In genomic region chr4:100390436-100390835, GRCm38 (mm10) we compare ENCODE assay signal across 22 mouse cellular contexts.
DNase-seq lines count a peak whose midpoint lies in the region; ATAC-seq and TF ChIP-seq lines count a peak whose summit lies in the region.
"Had no signal": no experiment of that assay in that cellular context is flagged by ENCODE, and none has a peak within 500 bp of the region (broad histone marks: within the 10 kb centered on the region; RNA-seq: fewer than 3 reads in every experiment).

No protein-coding gene starts in this region.

- 56% methylated on average over 6 of the region's 6 CpGs for WGBS in lung, embryonic 16.5 days
- WGBS in cerebellum, adult 2 months = 22% methylated on average over 6 of the region's 6 CpGs
- 96% methylated on average over 6 of the region's 6 CpGs for WGBS in hindbrain, embryonic 14.5 days

- no peak for TF ChIP-seq CTCF in cerebellum, adult 2 months (IDR thresholded peaks at IDR 0.05; ENCODE audit: borderline replicate concordance, insufficient read depth, low read depth, low read length)

- H3K36me3 ChIP-seq in lung, embryonic 16.5 days (ENCODE audit: control insufficient read depth, insufficient read depth, low read length) = no peaks in the 10 kb centered on the region
- no peaks in the 10 kb centered on the region for H3K36me3 ChIP-seq in hindbrain, embryonic 14.5 days (replicated peaks; ENCODE audit: control insufficient read depth, insufficient read depth)
- H3K36me3 ChIP-seq: forebrain, embryonic 12.5 days; G1E; heart, embryonic 10.5 days; intestine, embryonic 15.5 days; midbrain, embryonic 12.5 days; neural tube, embryonic 15.5 days had no signal

- peak overlapping the region; percentile 68 for H3K27ac ChIP-seq in lung, embryonic 16.5 days (ENCODE audit: low read length)
- H3K27ac ChIP-seq in cerebellum, adult 2 months (ENCODE audit: insufficient read depth, low read length) = peak overlapping the region; percentile 85
- H3K27ac ChIP-seq in hindbrain, embryonic 14.5 days = no peak overlapping the region
- H3K27ac ChIP-seq: forebrain, embryonic 12.5 days; heart, embryonic 10.5 days; intestine, embryonic 15.5 days; midbrain, embryonic 12.5 days; neural tube, embryonic 15.5 days had no signal

- peaks cover 13% of the 10 kb centered on the region for H3K4me1 ChIP-seq in lung, embryonic 16.5 days (replicated peaks; ENCODE audit: control insufficient read depth, insufficient read depth, low read length)
- peaks cover 44% of the 10 kb centered on the region for H3K4me1 ChIP-seq in cerebellum, adult 2 months (ENCODE audit: control insufficient read depth, insufficient read depth, low read length)
- H3K4me1 ChIP-seq in hindbrain, embryonic 14.5 days (replicated peaks; ENCODE audit: control insufficient read depth, insufficient read depth, low read length) = no peaks in the 10 kb centered on the region
- H3K4me1 ChIP-seq: forebrain, embryonic 12.5 days; heart, embryonic 10.5 days; intestine, embryonic 15.5 days; midbrain, embryonic 12.5 days; neural tube, embryonic 15.5 days had no signal

- ATAC-seq in lung, embryonic 16.5 days (ENCODE audit: low read depth) = peak; percentile 29
- ATAC-seq in hindbrain, embryonic 14.5 days (ENCODE audit: low FRiP score) = no peak
- ATAC-seq: hindbrain, embryonic 16.5 days; intestine, embryonic 15.5 days; Patski had no signal

- no peak overlapping the region for H3K4me3 ChIP-seq in lung, embryonic 16.5 days (ENCODE audit: low read length)
- H3K4me3 ChIP-seq in cerebellum, adult 2 months (replicated peaks; ENCODE audit: insufficient read depth, low read depth, low read length) = no peak overlapping the region
- H3K4me3 ChIP-seq in hindbrain, embryonic 14.5 days (replicated peaks; ENCODE audit: low read length) = no peak overlapping the region
- H3K4me3 ChIP-seq: forebrain, embryonic 12.5 days; heart, embryonic 10.5 days; intestine, embryonic 15.5 days; midbrain, embryonic 12.5 days; neural tube, embryonic 15.5 days had no signal

- H3K27me3 ChIP-seq in lung, embryonic 16.5 days (ENCODE audit: control insufficient read depth, insufficient read depth, low read depth, low read length) = no peaks in the 10 kb centered on the region
- H3K27me3 ChIP-seq in cerebellum, adult 2 months (ENCODE audit: control insufficient read depth, insufficient read depth, low read length) = no peaks in the 10 kb centered on the region
- no peaks in the 10 kb centered on the region for H3K27me3 ChIP-seq in hindbrain, embryonic 14.5 days (ENCODE audit: control insufficient read depth, insufficient read depth, low read length)
- H3K27me3 ChIP-seq: CH12.LX; forebrain, embryonic 12.5 days; intestine, embryonic 15.5 days; midbrain, embryonic 12.5 days; neural tube, embryonic 15.5 days; Patski had no signal

- no peaks in the 10 kb centered on the region for H3K9me3 ChIP-seq in lung, embryonic 16.5 days (ENCODE audit: control insufficient read depth, low read length)
- H3K9me3 ChIP-seq in hindbrain, embryonic 14.5 days (ENCODE audit: control insufficient read depth, low read length) = no peaks in the 10 kb centered on the region
- H3K9me3 ChIP-seq: forebrain, embryonic 12.5 days; heart, embryonic 10.5 days; intestine, embryonic 15.5 days; midbrain, embryonic 12.5 days; neural tube, embryonic 15.5 days had no signal

- TF ChIP-seq POLR2A in cerebellum, adult 2 months (IDR thresholded peaks at IDR 0.05; ENCODE audit: borderline replicate concordance, insufficient read depth, low read length) = no peak

- H3K4me2 ChIP-seq in lung, embryonic 16.5 days (ENCODE audit: low read depth, low read length) = no peak overlapping the region
- H3K4me2 ChIP-seq in hindbrain, embryonic 14.5 days (replicated peaks) = no peak overlapping the region
- H3K4me2 ChIP-seq: forebrain, embryonic 12.5 days; intestine, embryonic 15.5 days; midbrain, embryonic 12.5 days; neural tube, embryonic 15.5 days had no signal

- DNase-seq in heart, adult 11 months = peak; percentile 81
- DNase-seq in heart, adult 8-10 months (ENCODE audit: low spot score) = no peak
- no peak for DNase-seq in lung, postnatal 36 days
- DNase-seq in cerebellum, adult 2 months = peak; percentile 48 to 72
- no peak for DNase-seq in hindbrain, embryonic 14.5 days (ENCODE audit: low spot score)
- DNase-seq in adrenal gland, adult 18-20 months (ENCODE audit: low spot score in 2 of 2) = no peak
- DNase-seq: B cell, adult 2 months; heart, postnatal 4 days; left cerebral cortex, postnatal 4 days; right cerebral cortex, adult 18-20 months; right cerebral cortex, postnatal 4 days; thymus, postnatal 14 days had no signal

- no peak overlapping the region for H3K9ac ChIP-seq in lung, embryonic 16.5 days (ENCODE audit: low read length)
- H3K9ac ChIP-seq in hindbrain, embryonic 14.5 days = no peak overlapping the region
- H3K9ac ChIP-seq: forebrain, embryonic 12.5 days; intestine, embryonic 15.5 days; midbrain, embryonic 12.5 days; neural tube, embryonic 15.5 days had no signal

Comparison
In these comparisons a context has a peak if more than half of its experiments do, and no peak if none do; other contexts are left out.
1. DNase-seq: peak in heart, adult 11 months (single experiment) and cerebellum, adult 2 months (2 of 2); none in heart, adult 8-10 months (single experiment), lung, postnatal 36 days (single experiment), hindbrain, embryonic 14.5 days (single experiment) and adrenal gland, adult 18-20 months (0 of 2).